ENCODE assay signal across 10 mouse cellular contexts in the genomic region with DNA sequence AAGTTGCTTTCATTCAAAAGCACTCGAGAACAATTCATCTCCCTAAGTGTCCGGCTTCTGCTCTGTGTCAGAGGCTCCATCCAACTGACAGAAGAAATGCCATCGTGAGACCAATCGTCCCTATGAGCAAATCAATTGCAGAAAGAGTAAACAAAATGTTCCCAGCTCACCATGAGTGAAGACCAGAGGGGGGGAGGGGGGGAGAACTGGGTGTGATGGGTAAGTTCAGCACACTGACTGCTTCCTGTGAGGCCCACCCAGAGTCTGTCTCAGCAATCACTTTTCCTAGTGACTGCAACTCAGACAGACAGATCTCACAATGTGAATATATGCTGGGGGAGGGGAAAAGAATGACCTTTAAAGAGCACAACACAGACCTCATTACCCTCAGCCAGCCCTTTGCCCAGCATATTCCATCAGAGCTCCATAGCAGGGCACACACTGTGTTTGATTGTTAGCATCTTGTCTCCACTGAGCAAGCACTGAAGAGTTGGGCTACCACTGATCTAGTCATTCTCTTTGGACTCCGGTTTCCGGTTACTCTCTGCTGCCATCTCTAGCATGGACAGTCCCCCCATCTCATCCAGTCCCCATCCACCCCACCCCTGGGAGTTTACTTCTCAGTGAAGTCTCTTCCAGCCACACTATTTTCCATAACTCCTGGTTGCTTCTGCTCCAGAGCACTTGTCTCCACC. TPM values are rescaled to one million over a fixed set of nuclear protein-coding genes. Genes with fewer than 3 reads are reported as not detected.
DNase-seq lines count a peak whose midpoint lies in the region; ATAC-seq and TF ChIP-seq lines count a peak whose summit lies in the region.
"Had no signal": no experiment of that assay in that cellular context is flagged by ENCODE, and none has a peak within 500 bp of the region (broad histone marks: within the 10 kb centered on the region; RNA-seq: fewer than 3 reads in every experiment).

No protein-coding gene starts in this region.

- ATAC-seq in kidney, postnatal 0 days (replicated peaks; ENCODE audit: low FRiP score, low read depth), result no peak
- ATAC-seq in embryonic facial prominence, embryonic 13.5 days (ENCODE audit: insufficient number of reproducible peaks, insufficient read depth, low FRiP score, low TSS enrichment, low read depth), result no peak
- no peak for ATAC-seq in intestine, embryonic 14.5 days (replicated peaks; ENCODE audit: low FRiP score, low TSS enrichment, low read depth)
- no peak for ATAC-seq in midbrain, postnatal 0 days (ENCODE audit: low FRiP score)

- H3K4me2 ChIP-seq in kidney, postnatal 0 days (ENCODE audit: low read length), result peak overlapping the region; percentile 86
- H3K4me2 ChIP-seq in embryonic facial prominence, embryonic 13.5 days, result peak overlapping the region; percentile 80
- peak overlapping the region; percentile 69 for H3K4me2 ChIP-seq in intestine, embryonic 14.5 days (ENCODE audit: low read length)
- peak overlapping the region; percentile 20 for H3K4me2 ChIP-seq in midbrain, postnatal 0 days (ENCODE audit: low read depth, low read length, poor library complexity, severe bottlenecking)

- no peak overlapping the region for H3K27ac ChIP-seq in kidney, postnatal 0 days
- H3K27ac ChIP-seq in embryonic facial prominence, embryonic 13.5 days, result peak overlapping the region; percentile 33
- H3K27ac ChIP-seq in intestine, embryonic 14.5 days (ENCODE audit: low read depth), result no peak overlapping the region
- no peak overlapping the region for H3K27ac ChIP-seq in midbrain, postnatal 0 days (ENCODE audit: low read depth, low read length)
- H3K27ac ChIP-seq in gastrocnemius, adult 2 months, result no peak overlapping the region

- H3K4me1 ChIP-seq in kidney, postnatal 0 days (replicated peaks; ENCODE audit: insufficient read depth, low read length), result peaks cover 23% of the 10 kb centered on the region
- peaks cover 74% of the 10 kb centered on the region for H3K4me1 ChIP-seq in embryonic facial prominence, embryonic 13.5 days
- peaks cover 52% of the 10 kb centered on the region for H3K4me1 ChIP-seq in intestine, embryonic 14.5 days (replicated peaks; ENCODE audit: control insufficient read depth, insufficient read depth, low read length)
- peaks cover 10% of the 10 kb centered on the region; the same call in 1 of the 2 replicates for H3K4me1 ChIP-seq in midbrain, postnatal 0 days (ENCODE audit: insufficient read depth, low read length)

- H3K4me3 ChIP-seq in kidney, postnatal 0 days (replicated peaks; ENCODE audit: low read depth, low read length), result peak overlapping the region; percentile 78; the same call in 1 of the 2 replicates
- H3K4me3 ChIP-seq in embryonic facial prominence, embryonic 13.5 days, result peak overlapping the region; percentile 85
- H3K4me3 ChIP-seq in intestine, embryonic 14.5 days (ENCODE audit: low read depth, low read length), result peak overlapping the region; percentile 63
- H3K4me3 ChIP-seq in midbrain, postnatal 0 days (ENCODE audit: low read depth, low read length), result no peak overlapping the region
- no peak overlapping the region for H3K4me3 ChIP-seq in gastrocnemius, adult 2 months

- WGBS in kidney, postnatal 0 days, result 37% methylated on average over 6 of the region's 6 CpGs
- WGBS in embryonic facial prominence, embryonic 13.5 days, result 28% methylated on average over 6 of the region's 6 CpGs
- 20% methylated on average over 6 of the region's 6 CpGs for WGBS in intestine, embryonic 14.5 days
- WGBS in midbrain, postnatal 0 days, result 29% methylated on average over 6 of the region's 6 CpGs

- intact Hi-C loops in gastrocnemius, adult 2 months (cut with DNase I), result no loop called here
- intact Hi-C loops in left cerebral cortex, postnatal 10 days (cut with DNase I), result no loop called here

- no peaks in the 10 kb centered on the region for H3K36me3 ChIP-seq in kidney, postnatal 0 days (ENCODE audit: insufficient read depth, low read length)
- H3K36me3 ChIP-seq in embryonic facial prominence, embryonic 13.5 days, result no peaks in the 10 kb centered on the region
- H3K36me3 ChIP-seq in intestine, embryonic 14.5 days (ENCODE audit: control insufficient read depth, insufficient read depth, low read length), result no peaks in the 10 kb centered on the region
- no peaks in the 10 kb centered on the region for H3K36me3 ChIP-seq in midbrain, postnatal 0 days (ENCODE audit: insufficient read depth, low read length)

- H3K9me3 ChIP-seq in kidney, postnatal 0 days (replicated peaks; ENCODE audit: low read length), result no peaks in the 10 kb centered on the region
- H3K9me3 ChIP-seq in embryonic facial prominence, embryonic 13.5 days, result no peaks in the 10 kb centered on the region
- H3K9me3 ChIP-seq in intestine, embryonic 14.5 days (ENCODE audit: control insufficient read depth, low read length), result no peaks in the 10 kb centered on the region
- H3K9me3 ChIP-seq in midbrain, postnatal 0 days (ENCODE audit: low read length), result no peaks in the 10 kb centered on the region

- no peak overlapping the region for H3K9ac ChIP-seq in kidney, postnatal 0 days (ENCODE audit: low read depth, low read length)
- H3K9ac ChIP-seq in embryonic facial prominence, embryonic 13.5 days, result peak overlapping the region; percentile 51
- H3K9ac ChIP-seq in intestine, embryonic 14.5 days (ENCODE audit: low read length), result 0 out of 2 replicates have a peak overlapping the region, but pooled peaks have one; percentile 16
- no peak overlapping the region for H3K9ac ChIP-seq in midbrain, postnatal 0 days (replicated peaks; ENCODE audit: low read length, poor library complexity, severe bottlenecking)

- 0 out of 2 replicates have a peak, but pooled peaks cover 4% of the 10 kb centered on the region for H3K27me3 ChIP-seq in kidney, postnatal 0 days (ENCODE audit: insufficient read depth, low read length)
- H3K27me3 ChIP-seq in embryonic facial prominence, embryonic 13.5 days, result peaks cover 19% of the 10 kb centered on the region
- H3K27me3 ChIP-seq in intestine, embryonic 14.5 days (replicated peaks; ENCODE audit: control insufficient read depth, insufficient read depth, low read length), result peaks cover 15% of the 10 kb centered on the region
- no peaks in the 10 kb centered on the region for H3K27me3 ChIP-seq in midbrain, postnatal 0 days (ENCODE audit: insufficient read depth, low read length)

- DNase-seq in kidney, postnatal 0 days (ENCODE audit: low spot score), result no peak
- no peak for DNase-seq in kidney, postnatal 4 days
- no peak for DNase-seq in intestine, embryonic 14.5 days (ENCODE audit: low spot score)
- no peak for DNase-seq in midbrain, postnatal 0 days (ENCODE audit: low spot score)
- no peak for DNase-seq in gastrocnemius, adult 2 months
- DNase-seq in embryo, embryonic 11 days, result no peak
- DNase-seq in left cerebral cortex, postnatal 10 days (ENCODE audit: extremely low spot score in 1 of 2, low spot score in 2 of 2), result no peak
- DNase-seq: kidney, postnatal 10 days had no signal

- no peak for TF ChIP-seq CTCF in kidney, postnatal 0 days (IDR thresholded peaks at IDR 0.05; ENCODE audit: low read depth)
- TF ChIP-seq CTCF in midbrain, postnatal 0 days (IDR thresholded peaks at IDR 0.05), result peak; percentile 6; the same call in 1 of the 2 replicates
- no peak for TF ChIP-seq CTCF in gastrocnemius, adult 2 months (IDR thresholded peaks at IDR 0.05)

RNA-seq across cellular contexts. Expression of gene Racgap1, which starts 2.2 kb away (rescaled TPM):
- 53.5 and 62.7 TPM in 2 replicates for polyA plus RNA-seq in kidney, postnatal 0 days (2015; fragmentation: Nextera tagmentation; extraction: Ambion mirVana)
- polyA plus RNA-seq in embryonic facial prominence, embryonic 13.5 days (2015; fragmentation: Nextera tagmentation; extraction: Ambion mirVana), result 131 and 132 TPM in 2 replicates
- polyA plus RNA-seq in intestine, embryonic 14.5 days (2014; fragmentation: Nextera tagmentation; extraction: Ambion mirVana), result 104 and 111 TPM in 2 replicates
- total RNA-seq in midbrain, postnatal 0 days (2014; rRNA removed), result 27.0 and 32.9 TPM in 2 replicates
- polyA plus RNA-seq in midbrain, postnatal 0 days (2015; fragmentation: Nextera tagmentation; extraction: Ambion mirVana), result 27.2 TPM in 2 replicates
- under 1 TPM; 0.89 to 0.94 TPM for total RNA-seq in gastrocnemius, adult 2 months (2021)
- 10 to 100 TPM; 15.6 to 16.9 TPM for total RNA-seq in left cerebral cortex, postnatal 10 days (2021)

RNA-seq across cellular contexts. Expression of gene Asic1, which starts 21.0 kb away (rescaled TPM):
- 1.1 and 1.5 TPM in 2 replicates for polyA plus RNA-seq in kidney, postnatal 0 days (2015; fragmentation: Nextera tagmentation; extraction: Ambion mirVana)
- polyA plus RNA-seq in embryonic facial prominence, embryonic 13.5 days (2015; fragmentation: Nextera tagmentation; extraction: Ambion mirVana), result 3.3 and 4.2 TPM in 2 replicates
- polyA plus RNA-seq in intestine, embryonic 14.5 days (2014; fragmentation: Nextera tagmentation; extraction: Ambion mirVana), result 1.3 and 1.7 TPM in 2 replicates
- total RNA-seq in midbrain, postnatal 0 days (2014; rRNA removed), result 138 and 150 TPM in 2 replicates
- 37.3 and 42.1 TPM in 2 replicates for polyA plus RNA-seq in midbrain, postnatal 0 days (2015; fragmentation: Nextera tagmentation; extraction: Ambion mirVana)
- total RNA-seq in gastrocnemius, adult 2 months (2021), result under 1 TPM in 1 of 2 experiments, not detected in 1; 0.31 TPM
- total RNA-seq in left cerebral cortex, postnatal 10 days (2021), result 10 to 100 TPM; 94.8 to 99.2 TPM

RNA-seq across cellular contexts. Expression of gene Aqp6, which starts 48.0 kb away (rescaled TPM):
- 2.3 and 2.7 TPM in 2 replicates for polyA plus RNA-seq in kidney, postnatal 0 days (2015; fragmentation: Nextera tagmentation; extraction: Ambion mirVana)
- not detected in 2 replicates for polyA plus RNA-seq in embryonic facial prominence, embryonic 13.5 days (2015; fragmentation: Nextera tagmentation; extraction: Ambion mirVana)
- polyA plus RNA-seq in intestine, embryonic 14.5 days (2014; fragmentation: Nextera tagmentation; extraction: Ambion mirVana), result not detected in 2 replicates
- 1.7 TPM in 1 of 2 replicates, not detected in the other for total RNA-seq in midbrain, postnatal 0 days (2014; rRNA removed)
- 0.23 and 0.28 TPM in 2 replicates for polyA plus RNA-seq in midbrain, postnatal 0 days (2015; fragmentation: Nextera tagmentation; extraction: Ambion mirVana)
- total RNA-seq in gastrocnemius, adult 2 months (2021), result not detected
- under 1 TPM in 1 of 2 experiments, not detected in 1; 0.15 TPM for total RNA-seq in left cerebral cortex, postnatal 10 days (2021)
- total RNA-seq: neutrophil, adult 5-6 weeks had no signal

RNA-seq across cellular contexts. Expression of gene Smarcd1, which starts 52.7 kb away (rescaled TPM):
- 44.2 and 46.5 TPM in 2 replicates for polyA plus RNA-seq in kidney, postnatal 0 days (2015; fragmentation: Nextera tagmentation; extraction: Ambion mirVana)
- polyA plus RNA-seq in embryonic facial prominence, embryonic 13.5 days (2015; fragmentation: Nextera tagmentation; extraction: Ambion mirVana), result 55.0 and 73.1 TPM in 2 replicates
- 39.0 and 42.3 TPM in 2 replicates for polyA plus RNA-seq in intestine, embryonic 14.5 days (2014; fragmentation: Nextera tagmentation; extraction: Ambion mirVana)
- total RNA-seq in midbrain, postnatal 0 days (2014; rRNA removed), result 83.0 and 93.0 TPM in 2 replicates
- polyA plus RNA-seq in midbrain, postnatal 0 days (2015; fragmentation: Nextera tagmentation; extraction: Ambion mirVana), result 77.7 and 92.2 TPM in 2 replicates
- total RNA-seq in gastrocnemius, adult 2 months (2021), result 1 to 10 TPM; 6.9 to 7.2 TPM
- total RNA-seq in left cerebral cortex, postnatal 10 days (2021), result 100 to 1,000 TPM; 126 to 129 TPM

RNA-seq across cellular contexts. Expression of gene Gm17349, which starts 56.1 kb away (rescaled TPM):
- not detected in 2 replicates for polyA plus RNA-seq in kidney, postnatal 0 days (2015; fragmentation: Nextera tagmentation; extraction: Ambion mirVana)
- not detected in 2 replicates for polyA plus RNA-seq in embryonic facial prominence, embryonic 13.5 days (2015; fragmentation: Nextera tagmentation; extraction: Ambion mirVana)
- polyA plus RNA-seq in intestine, embryonic 14.5 days (2014; fragmentation: Nextera tagmentation; extraction: Ambion mirVana), result not detected in 2 replicates
- total RNA-seq in midbrain, postnatal 0 days (2014; rRNA removed), result not detected in 2 replicates
- not detected in 2 replicates for polyA plus RNA-seq in midbrain, postnatal 0 days (2015; fragmentation: Nextera tagmentation; extraction: Ambion mirVana)
- 1 to 10 TPM in 1 of 2 experiments, not detected in 1; 1.0 TPM for total RNA-seq in gastrocnemius, adult 2 months (2021)
- 1 to 10 TPM; 1.6 to 4.7 TPM for total RNA-seq in left cerebral cortex, postnatal 10 days (2021)
- total RNA-seq: neutrophil, adult 5-6 weeks had no signal

Comparison
In these comparisons a context has a peak if more than half of its experiments do, and no peak if none do; other contexts are left out.
1. H3K4me2 ChIP-seq: peak in every context shown above with its lines; median percentile 86 in kidney, postnatal 0 days; 80 in embryonic facial prominence, embryonic 13.5 days; 69 in intestine, embryonic 14.5 days; 20 in midbrain, postnatal 0 days.
2. H3K4me3 ChIP-seq: peak in kidney, postnatal 0 days (single experiment), embryonic facial prominence, embryonic 13.5 days (single experiment) and intestine, embryonic 14.5 days (single experiment); none in midbrain, postnatal 0 days (single experiment) and gastrocnemius, adult 2 months (single experiment).
3. H3K9ac ChIP-seq: peak in embryonic facial prominence, embryonic 13.5 days (single experiment) and intestine, embryonic 14.5 days (single experiment); none in kidney, postnatal 0 days (single experiment) and midbrain, postnatal 0 days (single experiment).